In the genomic region with DNA sequence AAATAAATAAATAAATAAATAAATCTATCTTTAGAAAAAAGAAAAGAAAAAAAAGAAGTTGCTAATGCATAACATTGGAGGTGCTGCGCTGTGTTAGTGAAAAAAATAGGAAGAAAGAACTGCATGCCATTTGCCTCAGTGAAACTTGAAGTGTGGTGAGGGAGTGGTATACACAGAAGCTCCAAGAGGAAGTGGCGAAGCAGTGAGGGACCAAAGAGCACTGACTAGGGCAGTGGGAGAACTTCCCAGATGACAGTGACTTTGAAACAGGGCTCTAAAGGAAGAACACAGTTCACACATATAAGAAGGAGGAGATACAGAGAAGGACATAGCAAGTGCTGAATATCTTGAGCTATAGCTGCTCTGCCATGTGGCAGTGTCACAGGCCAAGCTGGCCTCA, we compare ENCODE assay signal across 31 mouse cellular contexts. TPM values are rescaled to one million over a fixed set of nuclear protein-coding genes. Genes with fewer than 3 reads are reported as not detected.
DNase-seq lines count a peak whose midpoint lies in the region; ATAC-seq lines count a peak whose summit lies in the region.
"Had no signal": no experiment of that assay in that cellular context is flagged by ENCODE, and none has a peak within 500 bp of the region (broad histone marks: within the 10 kb centered on the region; RNA-seq: fewer than 3 reads in every experiment).

No protein-coding gene starts in this region.

- 90% methylated on average over 2 of the region's 2 CpGs for WGBS in heart, embryonic 10.5 days

- no peaks in the 10 kb centered on the region for H3K27me3 ChIP-seq in megakaryocyte, embryonic 14.5 days (replicated peaks)
- no peaks in the 10 kb centered on the region for H3K27me3 ChIP-seq in heart, embryonic 10.5 days (ENCODE audit: insufficient read depth, poor library complexity, severe bottlenecking)
- H3K27me3 ChIP-seq: embryonic facial prominence, embryonic 12.5 days; heart, embryonic 13.5 days; limb, embryonic 12.5 days; liver, embryonic 15.5 days; lung, embryonic 15.5 days; midbrain, embryonic 12.5 days; neural tube, embryonic 13.5 days had no signal

- peaks cover 67% of the 10 kb centered on the region for H3K36me3 ChIP-seq in megakaryocyte, embryonic 14.5 days (replicated peaks; ENCODE audit: low read length)
- peaks cover 14% of the 10 kb centered on the region for H3K36me3 ChIP-seq in heart, embryonic 10.5 days
- H3K36me3 ChIP-seq: liver, embryonic 15.5 days; lung, embryonic 15.5 days had no signal

- H3K4me3 ChIP-seq in megakaryocyte, embryonic 14.5 days (replicated peaks) = peak overlapping the region; percentile 19
- H3K4me3 ChIP-seq in heart, embryonic 10.5 days = no peak overlapping the region
- H3K4me3 ChIP-seq: embryonic facial prominence, embryonic 12.5 days; heart, embryonic 13.5 days; limb, embryonic 12.5 days; liver, embryonic 15.5 days; lung, embryonic 15.5 days; midbrain, embryonic 12.5 days; neural tube, embryonic 13.5 days had no signal

- peak; percentile 85 for ATAC-seq in common myeloid progenitor, adult 5-6 weeks (replicated peaks; ENCODE audit: low read depth, poor library complexity, severe bottlenecking)
- ATAC-seq: forebrain, embryonic 14.5 days; hindbrain, embryonic 16.5 days had no signal

- no peak overlapping the region for H3K27ac ChIP-seq in heart, embryonic 10.5 days
- H3K27ac ChIP-seq: embryonic facial prominence, embryonic 12.5 days; heart, embryonic 13.5 days; kidney, postnatal 0 days; limb, embryonic 12.5 days; liver, embryonic 15.5 days; lung, embryonic 15.5 days; midbrain, embryonic 12.5 days; neural tube, embryonic 13.5 days; stomach, postnatal 0 days had no signal

- H3K9me3 ChIP-seq in megakaryocyte, embryonic 14.5 days = no peaks in the 10 kb centered on the region
- H3K9me3 ChIP-seq in heart, embryonic 10.5 days = no peaks in the 10 kb centered on the region
- H3K9me3 ChIP-seq: embryonic facial prominence, embryonic 12.5 days; heart, embryonic 13.5 days; limb, embryonic 12.5 days; liver, embryonic 15.5 days; lung, embryonic 15.5 days; midbrain, embryonic 12.5 days; neural tube, embryonic 13.5 days had no signal

- peak; percentile 23 for DNase-seq in lung, postnatal 36 days
- no peak for DNase-seq in lung, postnatal 14 days
- no peak for DNase-seq in frontal cortex, postnatal 14 days (ENCODE audit: low spot score in 2 of 2)
- DNase-seq in thymus, postnatal 14 days = no peak
- no peak for DNase-seq in heart, embryonic 10.5 days (ENCODE audit: low spot score)
- DNase-seq: adrenal gland, postnatal 36 days; cerebellum, adult 11 months; cerebellum, adult 9-10 months; cerebellum, postnatal 36 days; embryo, embryonic 11 days; gastrocnemius, postnatal 25 days; heart, adult 18-20 months; heart, postnatal 10 days; kidney, adult 8-10 months; layer of hippocampus, adult 9-11 months; retina, postnatal 1 day; right cerebral cortex, postnatal 14 days; thymus, adult 18-20 months had no signal

- H3K4me1 ChIP-seq in megakaryocyte, embryonic 14.5 days = peaks cover 86% of the 10 kb centered on the region
- peaks cover 31% of the 10 kb centered on the region for H3K4me1 ChIP-seq in heart, embryonic 10.5 days
- H3K4me1 ChIP-seq: liver, embryonic 15.5 days; lung, embryonic 15.5 days had no signal

RNA-seq across cellular contexts. Expression of a gene that starts 34.2 kb away (rescaled TPM):
- 1.3 and 2.9 TPM in 2 replicates for total RNA-seq in common myeloid progenitor, adult 5-6 weeks (2017)
- 0.59 TPM in 1 of 2 replicates, not detected in the other for polyA plus RNA-seq in megakaryocyte, embryonic 14.5 days (2012; ENCODE audit: insufficient read depth, low replicate concordance)
- polyA plus RNA-seq in heart, embryonic 10.5 days (2016; fragmentation: Nextera tagmentation; extraction: Ambion mirVana) = 31.7 and 40.6 TPM in 2 replicates

RNA-seq across cellular contexts. Expression of a gene that starts 36.8 kb away (rescaled TPM):
- not detected in 2 replicates for total RNA-seq in common myeloid progenitor, adult 5-6 weeks (2017)
- polyA plus RNA-seq in megakaryocyte, embryonic 14.5 days (2012; ENCODE audit: insufficient read depth, low replicate concordance) = not detected in 2 replicates
- 2.7 and 3.6 TPM in 2 replicates for polyA plus RNA-seq in heart, embryonic 10.5 days (2016; fragmentation: Nextera tagmentation; extraction: Ambion mirVana)

Comparison
In these comparisons a context has a peak if more than half of its experiments do, and no peak if none do; other contexts are left out.
1. RNA of a gene that starts 34.2 kb away (polyA plus RNA-seq): 31.7 to 40.6 TPM in heart, embryonic 10.5 days; 0.59 TPM in megakaryocyte, embryonic 14.5 days; every median in the first group is over 10 times any median in the second.